Mouse (Mus musculus) ES-E14 (cell line): ENCODE results near the gene Cep57l1.

Experiments
- CHD2 ChIP-seq: IDR thresholded peaks from 2 replicates; pipeline ENCODE4 v1.6.1; 2014; ENCODE audit warnings: mild to moderate bottlenecking, low read depth, low read length, inconsistent platforms
- HCFC1 ChIP-seq: IDR thresholded peaks from 2 replicates; pipeline ENCODE4 v1.6.1; 2012; ENCODE audit warnings: low read length, inconsistent platforms, borderline replicate concordance; ENCODE audit not compliant: insufficient read depth
- ZC3H11A ChIP-seq: IDR thresholded peaks from 2 replicates; pipeline ENCODE4 v1.6.1; 2012; ENCODE audit warnings: low read depth, mild to moderate bottlenecking, inconsistent platforms, low read length, borderline replicate concordance
- ZNF384 ChIP-seq: IDR thresholded peaks from 2 replicates; pipeline ENCODE4 v1.6.1; 2012; ENCODE audit warnings: low read depth, low read length, inconsistent platforms

- TF ChIP-seq CHD2 (no peak), HCFC1 (no peak), ZNF384 (no peak), ZC3H11A (no peak)
Measured at GRCm38 (mm10) chr10:41719587-41719986, 90.1 kb downstream of the Cep57l1 start.
